Mouse (Mus musculus) B cell, adult 67 days (primary cell): ENCODE data around the gene Lancl2. TPM values are rescaled to one million over a fixed set of nuclear protein-coding genes. Genes with fewer than 3 reads are reported as not detected.

Source experiments
- total RNA-seq, 2 experiments: library from RNA; stranded (reverse); gene quantifications; 4 replicates each; pipeline ENCODE4 v1.2.4; 2023

The Lancl2 gene
- total RNA-seq: 10 to 100 TPM in 1 of 2 experiments, 1 to 10 TPM in 1; 8.2 to 10.1 TPM

DNA sequence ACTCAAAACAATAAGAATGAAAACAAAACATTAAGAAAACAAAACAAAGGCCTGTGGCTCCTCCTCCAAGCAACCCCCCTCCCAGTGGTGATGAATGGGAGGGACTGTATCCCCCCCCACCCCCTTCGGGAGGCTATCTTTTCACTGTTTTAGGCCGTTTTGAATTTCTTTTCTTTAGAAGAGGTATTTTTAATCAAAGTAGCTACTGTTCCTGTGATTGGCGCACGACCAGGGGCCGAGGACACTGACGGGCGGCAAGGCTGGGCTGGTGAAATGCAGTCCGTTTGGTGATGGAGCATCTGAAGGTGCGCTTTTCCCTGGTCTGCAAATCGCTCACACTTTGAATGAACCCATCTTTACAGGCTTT lies at the start of gene Lancl2:
Gene Lancl2, plus strand, starts transcription at position 165 of the 367 bp plus-strand sequence.

DNA sequence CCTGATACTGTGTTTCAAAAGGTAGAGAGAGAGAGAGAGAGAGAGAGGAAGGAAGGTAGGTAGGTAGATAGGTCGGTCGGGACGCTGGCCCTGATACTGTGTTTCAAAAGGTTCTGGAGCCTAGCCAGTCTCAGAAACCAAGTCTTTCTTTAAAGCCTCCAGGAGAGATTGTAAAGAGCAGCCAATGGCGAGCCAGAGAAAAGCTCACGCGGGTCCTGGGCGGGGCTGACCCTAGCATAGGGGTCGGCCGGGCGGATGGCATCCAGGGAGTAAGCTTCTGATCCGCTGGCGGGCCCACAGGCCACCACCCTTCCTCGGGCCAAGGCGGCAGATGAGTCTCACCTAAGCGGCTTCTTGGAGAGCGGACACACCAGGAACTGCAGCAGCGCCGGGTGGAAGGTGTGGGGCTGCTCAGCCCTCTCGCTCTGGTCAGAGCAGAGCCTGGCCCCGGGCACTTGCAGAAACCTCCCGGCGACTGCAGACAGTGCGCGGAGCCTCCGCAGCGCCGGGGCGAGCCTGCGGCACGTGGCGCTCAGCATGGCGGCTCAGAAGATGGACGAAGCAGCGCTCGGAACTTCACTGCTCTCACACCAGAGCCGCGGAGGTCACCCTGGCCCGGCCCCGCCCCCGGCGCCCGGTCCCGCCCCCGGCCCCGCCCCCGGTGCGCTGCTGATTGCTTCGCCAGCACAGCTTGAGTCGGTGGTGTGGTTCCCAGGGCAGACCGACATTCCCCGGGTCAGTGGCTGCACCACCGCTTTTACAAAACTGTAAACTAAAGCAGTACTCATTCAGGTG lies 10.7 kb upstream of the Lancl2 start, which contains the start of gene Pyurf:
Gene Pyurf, minus strand, starts transcription at position 612 of the 795 bp plus-strand sequence.

Other genes with a start within 250 kb of the Lancl2 start
- 10 to 100 TPM; 37.9 to 57.0 TPM for gene Ppm1k, start 167.1 kb upstream of the Lancl2 start, total RNA-seq
- gene Herc6, start 121.5 kb upstream of the Lancl2 start, total RNA-seq: 10 to 100 TPM; 25.7 to 35.8 TPM
- 1 to 10 TPM; 4.3 to 5.4 TPM for gene Pyurf, start 10.5 kb upstream of the Lancl2 start, total RNA-seq
- gene Vopp1, start 122.6 kb downstream of the Lancl2 start, total RNA-seq: 10 to 100 TPM; 15.2 to 19.6 TPM
- not detected for gene Vmn1r21, start 147.8 kb downstream of the Lancl2 start, total RNA-seq
- not detected for gene Vmn1r22, start 205.5 kb downstream of the Lancl2 start, total RNA-seq
- not detected for gene Vmn1r23, start 224.3 kb downstream of the Lancl2 start, total RNA-seq